Mouse (Mus musculus): ENCODE measurements around the gene Ermp1. TPM values are rescaled to one million over a fixed set of nuclear protein-coding genes. Genes with fewer than 3 reads are reported as not detected.

The Ermp1 gene
- polyA plus RNA-seq, 1 experiment from 2014 or later, result 9.6 TPM

DNA sequence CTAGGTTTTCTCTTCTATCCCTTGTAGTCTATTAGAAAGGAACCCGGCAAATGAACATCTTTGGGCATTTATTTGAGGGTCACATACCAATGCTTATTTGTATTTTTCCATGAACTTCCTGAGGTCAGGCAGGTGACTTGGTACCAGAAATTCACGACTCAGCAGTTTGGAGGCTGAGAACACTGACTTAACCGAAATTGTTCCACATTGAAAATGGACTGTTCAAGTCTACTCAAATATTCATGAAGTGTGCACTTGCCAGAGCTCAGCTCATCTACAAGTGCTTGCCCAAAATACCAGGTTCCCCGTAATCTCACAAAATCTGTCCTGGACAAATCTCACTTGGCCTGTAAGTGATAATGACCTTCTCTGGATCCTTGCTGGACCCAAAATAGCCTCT lies 7.8 kb upstream of the Ermp1 start:
- no peak for DNase-seq (ENCODE audit: low spot score)

DNA sequence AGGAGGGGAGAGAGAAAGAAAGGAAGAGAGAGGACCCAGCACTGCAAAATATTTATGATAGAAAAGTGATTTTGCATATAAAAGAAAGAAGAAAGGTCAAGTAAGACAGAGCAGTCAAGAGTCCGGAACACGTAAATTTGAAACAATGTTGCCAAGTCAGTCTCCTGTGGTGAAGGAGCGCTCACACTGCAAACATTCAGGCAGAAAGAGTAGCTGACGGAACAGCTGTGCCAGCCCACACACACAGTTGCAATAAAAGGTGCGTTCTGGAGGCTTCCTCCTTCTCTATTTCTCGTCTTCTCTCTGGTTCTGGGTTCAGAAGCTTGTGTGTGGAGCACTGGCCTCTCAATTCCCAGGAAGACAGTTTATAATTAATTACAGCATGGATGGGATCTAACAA lies 6.9 kb upstream of the Ermp1 start:
- 19% methylated on average over 6 of the region's 6 CpGs for WGBS
- Histone ChIP-seq H3K36me3 (replicated peaks; ENCODE audit: control insufficient read depth, insufficient read depth) (no peaks in the 10 kb centered on the region), H3K4me1 (replicated peaks; ENCODE audit: control insufficient read depth, insufficient read depth, low read length) (no peaks in the 10 kb centered on the region), H3K4me2 (replicated peaks) (no peak overlapping the region), H3K27ac (no peak overlapping the region), H3K9me3 (ENCODE audit: control insufficient read depth, low read length) (no peaks in the 10 kb centered on the region), H3K4me3 (replicated peaks; ENCODE audit: low read length) (no peak overlapping the region), H3K27me3 (ENCODE audit: control insufficient read depth, insufficient read depth, low read length) (no peaks in the 10 kb centered on the region), H3K9ac (no peak overlapping the region)
- ATAC-seq (ENCODE audit: low FRiP score), result no peak
- no peak for DNase-seq (ENCODE audit: low spot score)

More for the DNA sequence above, 7.8 kb upstream of the Ermp1 start:
- no peak for ATAC-seq (ENCODE audit: low FRiP score)
- H3K9me3 ChIP-seq (ENCODE audit: control insufficient read depth, low read length), result no peaks in the 10 kb centered on the region
- 88% methylated on average over 4 of the region's 4 CpGs for WGBS
- H3K27me3 ChIP-seq (ENCODE audit: control insufficient read depth, insufficient read depth, low read length), result no peaks in the 10 kb centered on the region
- no peak overlapping the region for H3K27ac ChIP-seq
- H3K36me3 ChIP-seq (replicated peaks; ENCODE audit: control insufficient read depth, insufficient read depth), result no peaks in the 10 kb centered on the region
- no peaks in the 10 kb centered on the region for H3K4me1 ChIP-seq (replicated peaks; ENCODE audit: control insufficient read depth, insufficient read depth, low read length)
- no peak overlapping the region for H3K4me2 ChIP-seq (replicated peaks)
- H3K9ac ChIP-seq, result no peak overlapping the region
- no peak overlapping the region for H3K4me3 ChIP-seq (replicated peaks; ENCODE audit: low read length)

DNA sequence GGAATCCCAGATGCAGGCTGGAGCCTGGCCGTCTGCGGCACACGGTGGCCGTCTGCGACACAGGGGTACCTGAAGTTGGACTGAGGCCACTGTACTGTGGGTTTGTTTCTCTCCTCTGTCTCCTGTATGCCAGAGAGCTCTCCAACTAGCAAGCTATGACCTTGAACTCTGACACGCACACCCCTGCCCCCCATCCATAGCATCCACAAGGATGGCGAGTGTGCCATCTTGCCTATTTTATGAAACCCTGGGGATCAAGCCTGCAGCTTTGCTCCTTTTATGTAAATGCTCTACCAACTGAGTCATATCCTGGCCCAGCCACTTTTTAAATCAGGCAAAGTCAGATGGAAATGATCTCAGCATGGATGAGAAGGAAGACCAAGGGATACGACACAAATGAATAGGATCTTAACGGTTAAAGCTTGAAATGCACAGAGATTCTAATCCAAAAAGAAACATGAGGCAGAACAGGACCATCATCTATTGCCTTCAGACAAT lies 5.6 kb upstream of the Ermp1 start:
- ATAC-seq (ENCODE audit: low FRiP score) (no peak), DNase-seq (ENCODE audit: low spot score) (no peak)
- H3K4me3 ChIP-seq (replicated peaks; ENCODE audit: low read length), result no peak overlapping the region
- no peaks in the 10 kb centered on the region for H3K36me3 ChIP-seq (replicated peaks; ENCODE audit: control insufficient read depth, insufficient read depth)
- no peak overlapping the region for H3K9ac ChIP-seq
- H3K4me1 ChIP-seq (replicated peaks; ENCODE audit: control insufficient read depth, insufficient read depth, low read length), result no peaks in the 10 kb centered on the region
- no peak overlapping the region for H3K4me2 ChIP-seq (replicated peaks)
- H3K27me3 ChIP-seq (ENCODE audit: control insufficient read depth, insufficient read depth, low read length), result no peaks in the 10 kb centered on the region
- WGBS, result 90% methylated on average over 9 of the region's 9 CpGs
- H3K9me3 ChIP-seq (ENCODE audit: control insufficient read depth, low read length), result no peaks in the 10 kb centered on the region
- H3K27ac ChIP-seq, result no peak overlapping the region

DNA sequence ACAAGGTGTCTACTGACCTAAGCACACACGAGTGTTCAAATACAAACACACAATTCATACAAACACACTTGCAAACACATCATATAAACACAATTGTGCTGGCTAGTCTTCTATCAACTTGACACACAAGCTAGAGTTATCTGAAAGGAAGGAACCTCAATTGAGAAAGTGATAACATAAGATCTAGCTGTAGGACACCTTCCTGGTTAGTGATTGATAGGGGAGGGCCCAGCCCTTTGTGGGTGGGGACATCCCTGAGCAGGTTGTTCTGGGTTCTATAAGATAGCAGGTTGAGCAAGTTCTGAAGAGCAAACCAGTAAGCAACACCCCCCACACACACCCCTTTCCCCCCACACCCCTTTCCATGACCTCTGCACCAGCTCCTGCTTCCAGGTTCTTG lies 1.5 kb upstream of the Ermp1 start:
- H3K4me1 ChIP-seq (replicated peaks; ENCODE audit: control insufficient read depth, insufficient read depth, low read length), result no peaks in the 10 kb centered on the region
- H3K27ac ChIP-seq, result no peak overlapping the region
- no peak overlapping the region for H3K4me3 ChIP-seq (replicated peaks; ENCODE audit: low read length)
- 88% methylated on average over 1 of the region's 1 CpGs for WGBS
- H3K9ac ChIP-seq, result no peak overlapping the region
- no peaks in the 10 kb centered on the region for H3K9me3 ChIP-seq (ENCODE audit: control insufficient read depth, low read length)
- no peaks in the 10 kb centered on the region for H3K27me3 ChIP-seq (ENCODE audit: control insufficient read depth, insufficient read depth, low read length)
- H3K36me3 ChIP-seq (replicated peaks; ENCODE audit: control insufficient read depth, insufficient read depth), result no peaks in the 10 kb centered on the region
- no peak overlapping the region for H3K4me2 ChIP-seq (replicated peaks)
- no peak for ATAC-seq (ENCODE audit: low FRiP score)
- DNase-seq (ENCODE audit: low spot score), result no peak

DNA sequence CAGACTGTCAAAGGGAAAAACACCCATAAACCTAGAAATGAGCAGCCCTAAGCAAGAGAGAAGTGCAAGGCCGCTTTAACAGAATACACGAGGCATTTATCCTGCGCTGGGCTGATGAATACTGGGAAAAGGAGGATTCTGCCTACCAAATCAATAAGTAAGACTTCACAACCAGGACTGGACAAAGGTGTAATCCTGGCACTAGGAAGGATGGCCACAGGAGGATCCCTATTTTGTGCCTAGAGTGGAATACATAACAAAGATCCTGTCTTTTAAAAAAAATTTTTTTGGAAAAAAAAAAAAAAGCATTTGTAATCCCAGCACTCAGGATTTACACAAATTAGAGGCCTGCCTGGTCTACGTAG lies 317 bp upstream of the Ermp1 start:
- DNase-seq (ENCODE audit: low spot score) (no peak), ATAC-seq (ENCODE audit: low FRiP score) (no peak)
- Histone ChIP-seq H3K4me1 (replicated peaks; ENCODE audit: control insufficient read depth, insufficient read depth, low read length) (no peaks in the 10 kb centered on the region), H3K36me3 (replicated peaks; ENCODE audit: control insufficient read depth, insufficient read depth) (no peaks in the 10 kb centered on the region), H3K27ac (peak overlapping the region; percentile 48; the same call in 1 of the 2 replicates), H3K27me3 (ENCODE audit: control insufficient read depth, insufficient read depth, low read length) (no peaks in the 10 kb centered on the region), H3K4me2 (replicated peaks) (peak overlapping the region; percentile 65), H3K9ac (peak overlapping the region; percentile 79), H3K4me3 (replicated peaks; ENCODE audit: low read length) (peak overlapping the region; percentile 82), H3K9me3 (ENCODE audit: control insufficient read depth, low read length) (no peaks in the 10 kb centered on the region)
- 27% methylated on average over 4 of the region's 4 CpGs for WGBS

DNA sequence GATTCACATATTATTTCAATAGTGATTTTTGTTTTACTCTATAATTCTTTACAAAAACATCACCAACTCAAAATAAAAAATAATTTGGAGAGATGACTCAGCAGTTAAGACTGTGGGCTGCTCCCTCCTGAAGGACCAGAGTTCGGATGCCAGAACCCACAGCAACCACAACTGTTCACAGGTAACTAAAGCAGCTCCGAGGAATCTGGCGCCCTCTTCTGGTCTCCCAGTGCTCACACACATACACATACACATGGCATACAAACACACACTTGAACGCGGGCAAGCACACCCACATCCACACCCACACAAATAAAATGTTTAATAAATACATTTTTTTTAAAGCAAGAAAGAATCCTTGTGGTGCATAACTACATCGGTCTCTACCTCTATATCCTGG lies 3.5 kb downstream of the Ermp1 start:
- Histone ChIP-seq H3K4me1 (replicated peaks; ENCODE audit: control insufficient read depth, insufficient read depth, low read length) (no peaks in the 10 kb centered on the region), H3K9ac (no peak overlapping the region), H3K4me2 (replicated peaks) (no peak overlapping the region), H3K4me3 (replicated peaks; ENCODE audit: low read length) (no peak overlapping the region), H3K9me3 (ENCODE audit: control insufficient read depth, low read length) (no peaks in the 10 kb centered on the region), H3K36me3 (replicated peaks; ENCODE audit: control insufficient read depth, insufficient read depth) (no peaks in the 10 kb centered on the region), H3K27ac (no peak overlapping the region), H3K27me3 (ENCODE audit: control insufficient read depth, insufficient read depth, low read length) (no peaks in the 10 kb centered on the region)
- 97% methylated on average over 6 of the region's 6 CpGs for WGBS
- DNase-seq (ENCODE audit: low spot score) (no peak), ATAC-seq (ENCODE audit: low FRiP score) (no peak)

DNA sequence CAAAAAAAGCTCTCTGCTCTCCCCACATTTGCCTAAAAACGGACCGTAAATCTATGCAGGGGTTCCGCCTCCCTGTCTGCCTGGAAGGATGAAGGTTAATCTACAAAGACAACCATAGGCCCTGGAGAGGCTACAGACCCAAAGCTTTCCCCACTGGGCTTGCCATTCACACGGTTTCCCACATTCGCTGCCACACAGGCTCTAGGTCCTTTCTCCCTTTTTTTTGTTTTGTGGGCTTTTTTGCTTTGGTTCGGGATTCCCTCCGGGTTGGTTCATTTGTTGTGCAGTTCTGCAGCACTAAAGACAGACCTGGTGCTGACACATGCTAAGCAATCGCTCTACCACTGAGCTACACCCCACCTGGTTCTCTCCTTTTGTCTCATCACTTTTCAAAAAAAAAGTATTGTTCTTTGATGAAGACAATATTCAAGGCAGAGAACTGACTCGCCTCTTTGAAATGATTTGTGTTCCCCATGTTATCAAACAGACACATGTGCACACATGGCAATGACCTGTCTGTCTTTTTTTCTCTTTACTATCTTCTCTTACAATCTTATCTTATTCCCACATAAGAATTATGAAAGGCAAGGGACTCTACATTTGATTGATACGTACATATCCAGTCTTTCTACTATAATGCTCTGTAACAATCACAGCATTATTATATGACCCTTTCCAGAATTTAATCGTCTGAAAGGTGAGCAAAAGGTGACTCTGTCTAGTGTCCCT lies 4.9 kb downstream of the Ermp1 start:
- ATAC-seq (ENCODE audit: low FRiP score) (no peak), DNase-seq (ENCODE audit: low spot score) (no peak)
- Histone ChIP-seq H3K4me2 (replicated peaks) (no peak overlapping the region), H3K27ac (no peak overlapping the region), H3K4me3 (replicated peaks; ENCODE audit: low read length) (no peak overlapping the region), H3K9ac (no peak overlapping the region), H3K9me3 (ENCODE audit: control insufficient read depth, low read length) (no peaks in the 10 kb centered on the region), H3K27me3 (ENCODE audit: control insufficient read depth, insufficient read depth, low read length) (no peaks in the 10 kb centered on the region), H3K4me1 (replicated peaks; ENCODE audit: control insufficient read depth, insufficient read depth, low read length) (no peaks in the 10 kb centered on the region), H3K36me3 (replicated peaks; ENCODE audit: control insufficient read depth, insufficient read depth) (no peaks in the 10 kb centered on the region)
- WGBS, result 79% methylated on average over 11 of the region's 11 CpGs

DNA sequence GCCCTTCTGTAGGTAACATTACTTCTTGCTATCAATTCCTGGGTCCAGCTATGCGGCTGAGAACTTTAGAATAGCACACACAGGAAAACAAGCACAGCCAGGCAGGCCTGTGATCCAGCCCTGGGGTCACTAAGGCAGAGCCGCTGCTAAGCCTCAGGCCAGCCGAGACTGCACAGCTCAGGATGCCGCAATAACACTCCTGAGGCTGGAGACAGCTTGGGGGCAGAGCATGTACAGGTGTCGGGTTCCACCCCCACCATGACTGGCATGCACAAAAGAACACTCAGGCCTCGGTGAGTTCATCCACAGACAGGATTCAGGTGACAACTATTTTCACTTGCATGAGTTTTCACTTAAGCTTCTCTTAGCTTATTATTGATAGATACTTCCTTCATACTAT lies 6.0 kb downstream of the Ermp1 start:
- H3K4me3 ChIP-seq (replicated peaks; ENCODE audit: low read length), result no peak overlapping the region
- H3K9me3 ChIP-seq (ENCODE audit: control insufficient read depth, low read length), result no peaks in the 10 kb centered on the region
- H3K27ac ChIP-seq, result no peak overlapping the region
- no peak for DNase-seq (ENCODE audit: low spot score)
- peaks cover under 1% of the 10 kb centered on the region; the same call in 1 of the 2 replicates for H3K36me3 ChIP-seq (replicated peaks; ENCODE audit: control insufficient read depth, insufficient read depth)
- H3K4me2 ChIP-seq (replicated peaks), result no peak overlapping the region
- H3K27me3 ChIP-seq (ENCODE audit: control insufficient read depth, insufficient read depth, low read length), result no peaks in the 10 kb centered on the region
- no peak overlapping the region for H3K9ac ChIP-seq
- ATAC-seq (ENCODE audit: low FRiP score), result no peak
- WGBS, result 63% methylated on average over 6 of the region's 6 CpGs
- no peaks in the 10 kb centered on the region for H3K4me1 ChIP-seq (replicated peaks; ENCODE audit: control insufficient read depth, insufficient read depth, low read length)

DNA sequence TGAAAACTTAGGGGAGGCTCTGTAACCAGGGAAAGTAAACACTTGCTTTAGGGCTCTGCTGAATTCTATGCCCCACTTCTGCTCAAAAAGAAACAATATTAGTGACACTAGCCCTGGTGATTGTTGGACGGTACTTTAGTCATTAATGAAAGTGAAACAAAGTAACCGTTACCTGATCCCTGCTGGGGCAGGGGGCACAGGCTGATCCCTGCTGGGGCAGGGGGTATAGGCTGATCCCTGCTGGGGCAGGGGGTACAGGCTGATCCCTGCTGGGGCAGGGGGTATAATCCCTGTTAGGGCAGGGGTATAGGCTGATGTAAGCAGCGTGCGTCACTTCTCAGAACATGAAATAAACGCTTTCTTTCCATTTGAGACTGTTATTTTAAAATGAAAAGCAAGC lies 6.7 kb downstream of the Ermp1 start:
- Histone ChIP-seq H3K4me2 (replicated peaks) (no peak overlapping the region), H3K36me3 (replicated peaks; ENCODE audit: control insufficient read depth, insufficient read depth) (peaks cover 8% of the 10 kb centered on the region; the same call in 1 of the 2 replicates), H3K9ac (no peak overlapping the region), H3K4me3 (replicated peaks; ENCODE audit: low read length) (no peak overlapping the region), H3K27me3 (ENCODE audit: control insufficient read depth, insufficient read depth, low read length) (no peaks in the 10 kb centered on the region), H3K27ac (no peak overlapping the region), H3K9me3 (ENCODE audit: control insufficient read depth, low read length) (no peaks in the 10 kb centered on the region), H3K4me1 (replicated peaks; ENCODE audit: control insufficient read depth, insufficient read depth, low read length) (no peaks in the 10 kb centered on the region)
- 56% methylated on average over 5 of the region's 5 CpGs for WGBS
- DNase-seq (ENCODE audit: low spot score) (no peak), ATAC-seq (ENCODE audit: low FRiP score) (no peak)

DNA sequence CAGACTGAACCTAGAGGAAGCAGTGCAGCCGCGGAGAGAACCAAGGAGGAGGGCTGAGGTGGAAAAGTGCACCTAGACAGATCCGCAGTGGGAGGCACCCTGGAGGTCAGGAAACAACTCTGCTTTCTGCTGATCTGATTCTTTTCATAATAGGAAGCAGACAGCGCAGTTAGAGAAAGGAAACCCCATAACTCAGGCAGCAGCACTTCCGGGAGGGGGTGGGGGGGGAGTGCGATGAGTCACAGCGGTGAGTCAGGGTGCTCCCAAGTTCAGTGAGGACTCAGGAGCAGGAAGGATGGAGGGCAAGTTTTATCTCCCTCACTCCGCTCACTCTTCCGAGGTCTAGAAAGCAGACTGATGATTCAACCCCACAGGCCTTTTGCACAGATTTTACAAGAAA lies 7.2 kb downstream of the Ermp1 start:
- Histone ChIP-seq H3K36me3 (replicated peaks; ENCODE audit: control insufficient read depth, insufficient read depth) (peaks cover 11% of the 10 kb centered on the region; the same call in 1 of the 2 replicates), H3K9me3 (ENCODE audit: control insufficient read depth, low read length) (no peaks in the 10 kb centered on the region), H3K9ac (no peak overlapping the region), H3K27me3 (ENCODE audit: control insufficient read depth, insufficient read depth, low read length) (no peaks in the 10 kb centered on the region), H3K27ac (no peak overlapping the region), H3K4me1 (replicated peaks; ENCODE audit: control insufficient read depth, insufficient read depth, low read length) (no peaks in the 10 kb centered on the region), H3K4me3 (replicated peaks; ENCODE audit: low read length) (no peak overlapping the region), H3K4me2 (replicated peaks) (no peak overlapping the region)
- ATAC-seq (ENCODE audit: low FRiP score), result no peak
- WGBS, result 65% methylated on average over 9 of the region's 9 CpGs
- no peak for DNase-seq (ENCODE audit: low spot score)
